ENCODE assay signal across 27 mouse cellular contexts in genomic region chr14:44362301-44362700, GRCm38 (mm10). TPM values are rescaled to one million over a fixed set of nuclear protein-coding genes. Genes with fewer than 3 reads are reported as not detected.
DNase-seq lines count a peak whose midpoint lies in the region; ATAC-seq and TF ChIP-seq lines count a peak whose summit lies in the region.
"Not testable (repeated sequence)": the region's sequence is repeated elsewhere in the genome, so short reads cannot be mapped to it uniquely, and the experiment has no call there.
"Had no signal": no experiment of that assay in that cellular context is flagged by ENCODE, and none has a peak within 500 bp of the region (broad histone marks: within the 10 kb centered on the region; RNA-seq: fewer than 3 reads in every experiment).

No protein-coding gene starts in this region.

- H3K27me3 ChIP-seq in embryonic facial prominence, embryonic 10.5 days (replicated peaks; ENCODE audit: low read depth, poor library complexity, severe bottlenecking); hindbrain, embryonic 11.5 days (ENCODE audit: control insufficient read depth, insufficient read depth, low read length); kidney, postnatal 0 days (ENCODE audit: insufficient read depth, low read length); liver, postnatal 0 days (ENCODE audit: insufficient read depth, low read length); neural tube, embryonic 11.5 days (ENCODE audit: control insufficient read depth, insufficient read depth, low read length): not testable (repeated sequence)

- ATAC-seq in hindbrain, embryonic 11.5 days (ENCODE audit: low FRiP score); kidney, postnatal 0 days (replicated peaks; ENCODE audit: low FRiP score, low read depth); liver, postnatal 0 days; neural tube, embryonic 11.5 days (ENCODE audit: insufficient read depth, low FRiP score, low TSS enrichment): not testable (repeated sequence)

- not testable (repeated sequence) for H3K36me3 ChIP-seq in ES-E14 (ENCODE audit: control insufficient read depth, insufficient read depth, low read length, poor library complexity, severe bottlenecking); embryonic facial prominence, embryonic 10.5 days (replicated peaks); hindbrain, embryonic 11.5 days (ENCODE audit: control insufficient read depth, insufficient read depth, low read length); kidney, postnatal 0 days (ENCODE audit: insufficient read depth, low read length); liver, postnatal 0 days (replicated peaks; ENCODE audit: insufficient read depth, low read length); neural tube, embryonic 11.5 days (ENCODE audit: control insufficient read depth, insufficient read depth, low read length)

- DNase-seq in ES-E14 (ENCODE audit: low read depth, low spot score) = peak; percentile 1
- DNase-seq in brain, embryonic 14.5 days (ENCODE audit: low read depth) = peak; percentile 6
- DNase-seq in embryonic facial prominence, embryonic 10.5 days (ENCODE audit: low spot score) = peak; percentile 6
- DNase-seq in hindbrain, embryonic 11.5 days (ENCODE audit: low spot score) = peak; percentile 0
- peak; percentile 0 for DNase-seq in kidney, postnatal 0 days (ENCODE audit: low spot score)
- DNase-seq in liver, postnatal 0 days = not testable (repeated sequence)
- peak; percentile 8 for DNase-seq in neural tube, embryonic 11.5 days (ENCODE audit: low spot score)

- not testable (repeated sequence) for H3K4me3 ChIP-seq in ES-E14 (ENCODE audit: insufficient read depth in 1 of 2, low read depth in 1 of 2, low read length in 2 of 2, poor library complexity in 1 of 2, severe bottlenecking in 1 of 2); embryonic facial prominence, embryonic 10.5 days; hindbrain, embryonic 11.5 days (ENCODE audit: low read depth, low read length); kidney, postnatal 0 days (replicated peaks; ENCODE audit: low read depth, low read length); liver, postnatal 0 days (ENCODE audit: low read depth, low read length); neural tube, embryonic 11.5 days (ENCODE audit: low read depth, low read length)

- in situ Hi-C loops in ES-E14 (cut with MboI; ENCODE audit: low sequenced_read_pairs in 2 of 2, unreplicated experiment in 2 of 2) = not testable (repeated sequence)

- TF ChIP-seq EP300 in liver, postnatal 0 days (IDR thresholded peaks at IDR 0.05; ENCODE audit: low read depth) = not testable (repeated sequence)

- TF ChIP-seq CTCF in brain, embryonic 14.5 days (IDR thresholded peaks at IDR 0.05; ENCODE audit: borderline replicate concordance, extremely low read depth, insufficient read depth, insufficient read length) = not testable (repeated sequence)
- TF ChIP-seq CTCF in kidney, postnatal 0 days (IDR thresholded peaks at IDR 0.05; ENCODE audit: low read depth) = peak; percentile 49
- TF ChIP-seq CTCF in liver, postnatal 0 days (IDR thresholded peaks at IDR 0.05; ENCODE audit: low read depth) = peak; percentile 31

- not testable (repeated sequence) for TF ChIP-seq POLR2A in brain, embryonic 14.5 days (IDR thresholded peaks at IDR 0.05; ENCODE audit: borderline replicate concordance, extremely low read depth, insufficient read depth, insufficient read length, poor library complexity, severe bottlenecking)

- not testable (repeated sequence) for H3K4me2 ChIP-seq in hindbrain, embryonic 11.5 days (replicated peaks; ENCODE audit: low read depth, low read length); kidney, postnatal 0 days (ENCODE audit: low read length); liver, postnatal 0 days (ENCODE audit: low read depth, low read length); neural tube, embryonic 11.5 days (ENCODE audit: low read depth)

- H3K9ac ChIP-seq in ES-E14 (ENCODE audit: insufficient read depth, low read depth, low read length, poor library complexity, severe bottlenecking); hindbrain, embryonic 11.5 days (ENCODE audit: low read depth, low read length); kidney, postnatal 0 days (ENCODE audit: low read depth, low read length); liver, postnatal 0 days (replicated peaks); neural tube, embryonic 11.5 days (ENCODE audit: low read length): not testable (repeated sequence)

- H3K9me3 ChIP-seq in ES-E14 (ENCODE audit: control insufficient read depth, insufficient read depth, low read depth, low read length); embryonic facial prominence, embryonic 10.5 days; hindbrain, embryonic 11.5 days (ENCODE audit: control insufficient read depth, low read length); kidney, postnatal 0 days (replicated peaks; ENCODE audit: low read length); liver, postnatal 0 days (ENCODE audit: low read length); neural tube, embryonic 11.5 days (ENCODE audit: control insufficient read depth, low read length): not testable (repeated sequence)

- not testable (repeated sequence) for H3K27ac ChIP-seq in ES-E14 (ENCODE audit: insufficient read depth, low read depth, low read length, poor library complexity, severe bottlenecking); embryonic facial prominence, embryonic 10.5 days (replicated peaks); hindbrain, embryonic 11.5 days (ENCODE audit: low read depth, low read length); kidney, postnatal 0 days; liver, postnatal 0 days (ENCODE audit: low read depth); neural tube, embryonic 11.5 days (ENCODE audit: low read depth, low read length)

- H3K4me1 ChIP-seq in ES-E14 (ENCODE audit: control insufficient read depth in 2 of 2, insufficient read depth in 2 of 2, low read length in 2 of 2, poor library complexity in 1 of 2); embryonic facial prominence, embryonic 10.5 days; hindbrain, embryonic 11.5 days (replicated peaks; ENCODE audit: control insufficient read depth, insufficient read depth, low read length); kidney, postnatal 0 days (replicated peaks; ENCODE audit: insufficient read depth, low read length); liver, postnatal 0 days (ENCODE audit: insufficient read depth); neural tube, embryonic 11.5 days (ENCODE audit: control insufficient read depth, insufficient read depth, low read length): not testable (repeated sequence)

RNA-seq across cellular contexts. Expression of gene Gm8229, which starts 2.9 kb away (rescaled TPM):
- total RNA-seq in ES-E14 (2012; rRNA removed) = not detected in 2 replicates
- polyA plus RNA-seq in brain, embryonic 14.5 days (2012; rRNA removed) = 0.05 TPM in 1 of 2 replicates, not detected in the other
- not detected in 2 replicates for polyA plus RNA-seq in embryonic facial prominence, embryonic 10.5 days (2016; fragmentation: Nextera tagmentation; extraction: Ambion mirVana)
- polyA plus RNA-seq in hindbrain, embryonic 11.5 days (2014; fragmentation: Nextera tagmentation; extraction: Ambion mirVana) = not detected in 2 replicates
- polyA plus RNA-seq in kidney, postnatal 0 days (2015; fragmentation: Nextera tagmentation; extraction: Ambion mirVana) = not detected in 2 replicates
- polyA plus RNA-seq in liver, postnatal 0 days (2015; fragmentation: Nextera tagmentation; extraction: Ambion mirVana) = not detected in 2 replicates
- not detected in 2 replicates for polyA plus RNA-seq in neural tube, embryonic 11.5 days (2014; fragmentation: Nextera tagmentation; extraction: Ambion mirVana)
- total RNA-seq: adrenal gland, adult 2 months; adrenal gland, postnatal 4 days; gastrocnemius, adult 18-20 months; gastrocnemius, postnatal 36 days; heart, adult 8-10 months; heart, postnatal 36 days; left cerebral cortex, adult 8-10 months; left cerebral cortex, postnatal 4 days; megakaryocyte progenitor cell, adult 5-6 weeks; monocyte, adult 5-6 weeks had no signal
- polyA plus RNA-seq: adrenal gland, adult 2 months; embryonic facial prominence, embryonic 12.5 days; forebrain, embryonic 11.5 days; heart, embryonic 14.5 days; hindbrain, embryonic 15.5 days; intestine, embryonic 16.5 days; kidney, embryonic 15.5 days; liver, embryonic 16.5 days; midbrain, embryonic 11.5 days; neural tube, embryonic 12.5 days; urinary bladder, adult 2 months had no signal

RNA-seq across cellular contexts. Expression of gene Gm5930, which starts 23.9 kb away (rescaled TPM):
- 0.09 TPM in 1 of 2 replicates, not detected in the other for total RNA-seq in ES-E14 (2012; rRNA removed)
- not detected in 2 replicates for polyA plus RNA-seq in brain, embryonic 14.5 days (2012; rRNA removed)
- not detected in 2 replicates for polyA plus RNA-seq in embryonic facial prominence, embryonic 10.5 days (2016; fragmentation: Nextera tagmentation; extraction: Ambion mirVana)
- polyA plus RNA-seq in hindbrain, embryonic 11.5 days (2014; fragmentation: Nextera tagmentation; extraction: Ambion mirVana) = not detected in 2 replicates
- not detected in 2 replicates for polyA plus RNA-seq in kidney, postnatal 0 days (2015; fragmentation: Nextera tagmentation; extraction: Ambion mirVana)
- not detected in 2 replicates for polyA plus RNA-seq in liver, postnatal 0 days (2015; fragmentation: Nextera tagmentation; extraction: Ambion mirVana)
- not detected in 2 replicates for polyA plus RNA-seq in neural tube, embryonic 11.5 days (2014; fragmentation: Nextera tagmentation; extraction: Ambion mirVana)
- total RNA-seq: adrenal gland, adult 2 months; adrenal gland, postnatal 4 days; gastrocnemius, adult 18-20 months; gastrocnemius, postnatal 36 days; heart, adult 8-10 months; heart, postnatal 36 days; left cerebral cortex, adult 8-10 months; left cerebral cortex, postnatal 4 days; megakaryocyte progenitor cell, adult 5-6 weeks; monocyte, adult 5-6 weeks had no signal
- polyA plus RNA-seq: adrenal gland, adult 2 months; embryonic facial prominence, embryonic 12.5 days; forebrain, embryonic 11.5 days; heart, embryonic 14.5 days; hindbrain, embryonic 15.5 days; intestine, embryonic 16.5 days; kidney, embryonic 15.5 days; liver, embryonic 16.5 days; midbrain, embryonic 11.5 days; neural tube, embryonic 12.5 days; urinary bladder, adult 2 months had no signal

RNA-seq across cellular contexts. Expression of gene Gm3371, which starts 48.2 kb away (rescaled TPM):
- not detected in 2 replicates for total RNA-seq in ES-E14 (2012; rRNA removed)
- polyA plus RNA-seq in brain, embryonic 14.5 days (2012; rRNA removed) = not detected in 2 replicates
- polyA plus RNA-seq in embryonic facial prominence, embryonic 10.5 days (2016; fragmentation: Nextera tagmentation; extraction: Ambion mirVana) = not detected in 2 replicates
- not detected in 2 replicates for polyA plus RNA-seq in hindbrain, embryonic 11.5 days (2014; fragmentation: Nextera tagmentation; extraction: Ambion mirVana)
- polyA plus RNA-seq in kidney, postnatal 0 days (2015; fragmentation: Nextera tagmentation; extraction: Ambion mirVana) = not detected in 2 replicates
- polyA plus RNA-seq in liver, postnatal 0 days (2015; fragmentation: Nextera tagmentation; extraction: Ambion mirVana) = not detected in 2 replicates
- not detected in 2 replicates for polyA plus RNA-seq in neural tube, embryonic 11.5 days (2014; fragmentation: Nextera tagmentation; extraction: Ambion mirVana)
- total RNA-seq: adrenal gland, adult 2 months; adrenal gland, postnatal 4 days; gastrocnemius, adult 18-20 months; gastrocnemius, postnatal 36 days; heart, adult 8-10 months; heart, postnatal 36 days; left cerebral cortex, adult 8-10 months; left cerebral cortex, postnatal 4 days; megakaryocyte progenitor cell, adult 5-6 weeks; monocyte, adult 5-6 weeks had no signal
- polyA plus RNA-seq: adrenal gland, adult 2 months; embryonic facial prominence, embryonic 12.5 days; forebrain, embryonic 11.5 days; heart, embryonic 14.5 days; hindbrain, embryonic 15.5 days; intestine, embryonic 16.5 days; kidney, embryonic 15.5 days; liver, embryonic 16.5 days; midbrain, embryonic 11.5 days; neural tube, embryonic 12.5 days; urinary bladder, adult 2 months had no signal
